Mouse (Mus musculus) hindbrain, embryonic 13.5 days (tissue): ENCODE measurements around the gene Ncoa5. TPM values are rescaled to one million over a fixed set of nuclear protein-coding genes. Genes with fewer than 3 reads are reported as not detected.

Experiments
- ATAC-seq: fragments of 200-750 bp; cut with Nextera tagmentation; 2 replicates; pipeline ENCODE4 v1.8.0; 2017; ENCODE audit warnings: moderate TSS enrichment; ENCODE audit not compliant: low FRiP score
- H3K27ac ChIP-seq: fragments of 300-500 bp; sonication (generic); 2 replicates; pipeline ENCODE4 v1.5.1; 2015; ENCODE audit warnings: inconsistent platforms, mild to moderate bottlenecking, moderate library complexity
- H3K27me3 ChIP-seq: fragments of 300-500 bp; sonication (generic); 2 replicates; pipeline ENCODE4 v1.6.1; 2015; ENCODE audit warnings: mild to moderate bottlenecking, inconsistent platforms
- H3K36me3 ChIP-seq: fragments of 300-500 bp; sonication (generic); 2 replicates; pipeline ENCODE4 v1.6.1; 2015; ENCODE audit warnings: mild to moderate bottlenecking, inconsistent platforms
- H3K4me1 ChIP-seq: fragments of 300-500 bp; sonication (generic); replicated peaks from 2 replicates; pipeline ENCODE4 v1.6.1; 2015; ENCODE audit warnings: inconsistent platforms
- H3K4me2 ChIP-seq: fragments of 300-500 bp; sonication (generic); 2 replicates; pipeline ENCODE4 v1.6.1; 2015; ENCODE audit warnings: inconsistent platforms, mild to moderate bottlenecking, moderate library complexity
- H3K4me3 ChIP-seq: fragments of 300-500 bp; sonication (generic); 2 replicates; pipeline ENCODE4 v1.5.1; 2015; ENCODE audit warnings: mild to moderate bottlenecking, inconsistent platforms
- H3K9ac ChIP-seq: fragments of 300-500 bp; sonication (generic); 2 replicates; pipeline ENCODE4 v1.6.1; 2015; ENCODE audit warnings: mild to moderate bottlenecking, inconsistent platforms
- H3K9me3 ChIP-seq: fragments of 300-500 bp; sonication (generic); 2 replicates; pipeline ENCODE4 v1.6.1; 2016; ENCODE audit warnings: inconsistent platforms
- WGBS: fragments of 180-500 bp; shearing (Covaris S2); methylation state at CpG from one replicate; pipeline ENCODE4 v1.1.7; 2015; 5-methylcytosine and 5-hydroxymethylcytosine counted together
- polyA plus RNA-seq: library from polyadenylated mRNA; unstranded; fragments of >200 nt; fragmentation: Nextera tagmentation; extraction: Ambion mirVana; gene quantifications from 2 replicates; pipeline ENCODE4 v1.2.1, GENCODE M21; 2015

Gene Ncoa5
- polyA plus RNA-seq, 1 experiment from 2014 or later: 119 TPM

DNA sequence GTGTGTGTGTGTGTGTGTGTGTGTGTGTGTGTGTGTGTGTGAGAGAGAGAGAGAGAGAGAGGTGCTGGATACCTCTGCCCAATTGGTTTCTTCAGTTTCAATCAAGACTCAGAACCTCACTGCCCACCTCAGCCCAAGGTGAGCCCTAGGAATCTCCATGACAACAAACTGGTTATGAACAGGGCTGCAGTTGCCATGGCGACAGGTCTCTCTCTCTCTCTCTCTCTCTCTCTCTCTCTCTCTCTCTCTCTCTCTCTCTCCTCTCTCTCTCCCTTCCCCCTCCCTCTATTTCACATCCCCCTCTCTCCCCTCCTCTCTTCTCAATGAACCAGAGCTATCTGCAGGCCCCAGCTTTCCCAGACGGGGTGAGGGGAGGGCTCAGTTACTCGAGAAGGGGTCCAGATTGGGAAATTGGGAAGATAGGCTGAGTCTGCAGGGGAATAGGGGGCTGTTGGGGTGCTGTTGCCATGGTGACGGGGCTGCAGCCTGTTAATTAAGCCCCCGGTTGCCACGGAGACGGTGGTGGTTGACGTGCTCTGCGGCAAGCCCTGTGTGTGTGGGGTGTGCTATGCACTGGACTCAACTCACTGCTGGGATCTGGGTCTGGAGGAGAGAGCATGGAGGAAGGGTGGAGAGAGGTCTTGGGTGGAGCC lies 70.3 kb downstream of the Ncoa5 start:
- Histone ChIP-seq H3K9me3 (no peaks in the 10 kb centered on the region), H3K4me2 (peak overlapping the region; percentile 50), H3K27me3 (peaks cover 40% of the 10 kb centered on the region), H3K9ac (peak overlapping the region; percentile 55), H3K4me3 (peak overlapping the region; percentile 25), H3K4me1 (peaks cover 82% of the 10 kb centered on the region), H3K27ac (peak overlapping the region; percentile 91), H3K36me3 (no peaks in the 10 kb centered on the region)
- 10% methylated on average over 9 of the region's 9 CpGs for WGBS
- ATAC-seq: peak; percentile 68

- H3K4me3 ChIP-seq: no peak overlapping the region
- H3K4me1 ChIP-seq: peaks cover 60% of the 10 kb centered on the region
- peak overlapping the region; percentile 58 for H3K4me2 ChIP-seq
- no peaks in the 10 kb centered on the region for H3K9me3 ChIP-seq
- peaks cover 19% of the 10 kb centered on the region for H3K27me3 ChIP-seq
- H3K27ac ChIP-seq: no peak overlapping the region
- no peaks in the 10 kb centered on the region for H3K36me3 ChIP-seq
- no peak overlapping the region for H3K9ac ChIP-seq
- 51% methylated on average over 7 of the region's 7 CpGs for WGBS
- no peak for ATAC-seq
These were observed 72.5 kb downstream of the Ncoa5 start for GRCm38 (mm10) chr2:164962183-164962580.

GRCm38 (mm10) chr2:164961506-164962182 lies 73.0 kb downstream of the Ncoa5 start:
- 8% methylated on average over 17 of the region's 17 CpGs for WGBS
- no peak for ATAC-seq
- Histone ChIP-seq H3K4me2 (peak overlapping the region; percentile 58), H3K36me3 (no peaks in the 10 kb centered on the region), H3K4me3 (peak overlapping the region; percentile 55), H3K4me1 (peaks cover 56% of the 10 kb centered on the region), H3K9me3 (no peaks in the 10 kb centered on the region), H3K27ac (peak overlapping the region; percentile 70), H3K9ac (peak overlapping the region; percentile 75), H3K27me3 (peaks cover 18% of the 10 kb centered on the region)

- Histone ChIP-seq H3K4me1 (peaks cover 51% of the 10 kb centered on the region), H3K4me3 (peak within 1 kb of the TSS; percentile 55), H3K4me2 (peak within 1 kb of the TSS; percentile 58), H3K27ac (peak within 1 kb of the TSS; percentile 70), H3K9me3 (no peaks in the 10 kb centered on the region), H3K36me3 (no peaks in the 10 kb centered on the region), H3K27me3 (peaks cover 17% of the 10 kb centered on the region; the same call in 1 of the 2 replicates), H3K9ac (peak within 1 kb of the TSS; percentile 75)
- 1% methylated on average over 49 of the region's 54 CpGs for WGBS
- ATAC-seq: peak; percentile 25; the same call in 1 of the 2 replicates
These were observed 73.8 kb downstream of the Ncoa5 start, which contains the start of gene Slc12a5 for GRCm38 (mm10) chr2:164960716-164961441. Gene Slc12a5, plus strand, starts transcription at chr2:164960802.

DNA sequence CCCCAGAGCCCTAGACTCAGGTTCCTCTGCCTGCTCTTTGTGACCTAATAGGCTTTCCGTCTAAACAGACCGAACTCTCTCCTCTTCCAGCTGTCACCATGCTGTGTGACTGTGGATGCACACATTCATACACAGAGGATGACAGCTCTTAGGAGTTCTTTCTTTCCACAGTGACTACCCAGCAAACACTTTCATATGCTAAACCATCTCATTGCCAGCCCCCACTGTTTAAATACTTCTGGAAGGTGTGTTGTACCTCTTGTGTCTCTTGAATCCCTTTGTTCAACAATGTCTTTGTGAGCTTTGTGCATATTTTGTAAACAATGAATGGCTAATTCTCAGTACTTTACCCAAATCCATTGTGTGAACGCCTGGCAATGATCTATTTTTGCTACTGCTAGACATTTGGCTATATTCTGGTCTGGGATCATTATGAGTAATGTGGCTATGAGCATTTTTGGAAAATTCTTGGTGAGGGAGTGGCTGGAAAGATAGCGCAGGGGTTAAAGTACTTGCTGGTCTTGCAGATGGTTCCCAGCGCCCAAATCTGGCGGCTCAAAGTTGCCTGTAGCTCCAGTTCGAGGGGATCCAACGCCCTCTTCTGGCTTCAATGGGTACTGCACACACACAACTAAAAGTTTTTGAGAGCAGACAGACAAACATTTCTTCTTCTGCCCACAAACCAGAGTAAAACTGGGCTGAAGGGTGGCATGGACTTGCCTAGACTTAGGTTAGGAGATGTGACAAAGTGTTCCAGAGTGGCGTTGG lies 76.9 kb downstream of the Ncoa5 start:
- no peak for ATAC-seq
- Histone ChIP-seq H3K4me1 (peaks cover 31% of the 10 kb centered on the region), H3K4me2 (no peak overlapping the region), H3K4me3 (no peak overlapping the region), H3K9me3 (no peaks in the 10 kb centered on the region), H3K36me3 (no peaks in the 10 kb centered on the region), H3K9ac (no peak overlapping the region), H3K27ac (no peak overlapping the region), H3K27me3 (peaks cover 39% of the 10 kb centered on the region)
- 68% methylated on average over 9 of the region's 9 CpGs for WGBS

DNA sequence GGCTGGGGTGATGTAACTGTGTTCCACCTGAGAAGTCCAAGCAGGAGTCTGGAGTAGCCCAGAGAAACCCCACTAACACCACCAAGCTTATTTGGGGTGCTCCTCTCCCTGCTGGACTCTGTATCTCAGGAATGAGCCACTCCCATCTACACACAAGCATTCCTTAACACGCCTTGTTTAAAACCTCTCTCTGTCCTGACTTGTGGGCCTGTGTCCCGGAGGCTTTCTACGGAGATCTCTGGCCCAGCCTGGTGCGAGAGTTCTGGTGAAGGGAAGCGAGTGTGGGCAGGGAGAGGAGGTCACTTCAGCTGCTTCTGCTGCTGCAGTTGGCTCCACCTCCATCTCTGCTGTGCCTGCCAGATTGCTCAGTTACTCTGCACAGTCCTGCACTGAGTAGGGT lies 78.5 kb downstream of the Ncoa5 start:
- no peak overlapping the region for H3K4me3 ChIP-seq
- no peak for ATAC-seq

DNA sequence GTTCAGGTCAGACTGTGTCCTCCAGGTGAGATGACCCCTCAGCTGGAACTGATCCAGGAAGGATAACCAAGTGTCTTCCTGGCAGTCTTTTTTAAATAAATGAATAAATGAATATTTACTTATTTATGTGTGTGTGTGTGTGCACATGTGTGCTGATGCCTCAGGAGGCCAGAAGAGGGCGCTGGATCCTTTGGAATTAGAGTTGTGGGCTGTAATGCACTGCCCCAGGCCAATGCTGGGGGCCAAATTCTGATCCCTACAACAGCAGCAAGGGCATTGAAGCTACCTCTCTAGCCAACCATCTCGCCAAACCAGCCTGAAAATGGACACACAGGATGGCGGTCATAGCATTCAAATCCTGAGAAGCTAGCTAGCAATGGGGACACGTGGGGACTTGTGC lies 78.9 kb downstream of the Ncoa5 start:
- Histone ChIP-seq H3K27ac (no peak overlapping the region), H3K9ac (no peak overlapping the region), H3K27me3 (peaks cover 57% of the 10 kb centered on the region), H3K9me3 (no peaks in the 10 kb centered on the region), H3K36me3 (no peaks in the 10 kb centered on the region), H3K4me3 (no peak overlapping the region), H3K4me2 (no peak overlapping the region), H3K4me1 (peaks cover 15% of the 10 kb centered on the region)
- ATAC-seq: no peak
- 76% methylated on average over 4 of the region's 4 CpGs for WGBS

More for the DNA sequence above, 78.5 kb downstream of the Ncoa5 start:
- Histone ChIP-seq H3K36me3 (no peaks in the 10 kb centered on the region), H3K9me3 (no peaks in the 10 kb centered on the region), H3K27ac (no peak overlapping the region), H3K4me1 (peaks cover 18% of the 10 kb centered on the region), H3K4me2 (no peak overlapping the region), H3K9ac (no peak overlapping the region), H3K27me3 (peaks cover 52% of the 10 kb centered on the region)
- whole genome bisulfite sequencing: 71% methylated on average over 5 of the region's 5 CpGs

DNA sequence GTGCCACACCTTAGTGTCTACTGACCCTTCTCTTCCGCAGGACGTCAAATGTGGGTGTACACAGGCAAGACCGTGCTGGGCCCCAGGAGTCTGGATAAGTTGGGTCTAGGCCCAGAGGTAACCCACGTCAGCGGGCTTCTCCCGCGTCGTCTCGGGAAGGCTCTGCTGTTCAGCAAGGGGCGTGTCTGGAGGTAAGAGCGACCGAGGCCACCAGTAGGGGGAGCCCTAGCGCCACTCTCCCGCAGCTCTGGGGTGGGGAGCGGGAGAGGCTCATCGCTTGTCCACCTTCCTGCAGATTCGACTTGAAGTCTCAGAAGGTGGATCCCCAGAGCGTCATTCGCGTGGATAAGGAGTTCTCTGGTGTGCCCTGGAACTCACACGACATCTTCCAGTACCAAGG lies 81.4 kb downstream of the Ncoa5 start:
- Histone ChIP-seq H3K9ac (no peak overlapping the region; the same call in 1 of the 2 replicates), H3K9me3 (no peaks in the 10 kb centered on the region), H3K36me3 (no peaks in the 10 kb centered on the region), H3K4me1 (peaks cover 23% of the 10 kb centered on the region), H3K4me3 (no peak overlapping the region), H3K27me3 (peaks cover 82% of the 10 kb centered on the region), H3K27ac (no peak overlapping the region), H3K4me2 (peak overlapping the region; percentile 37)
- WGBS: under 1% methylated on average over 21 of the region's 21 CpGs
- 0 out of 2 replicates have a peak, but pooled peaks have one; percentile 53 for ATAC-seq

GRCm38 (mm10) chr2:164952448-164952847 lies 82.2 kb downstream of the Ncoa5 start:
- H3K4me3 ChIP-seq: no peak overlapping the region
- WGBS: 43% methylated on average over 13 of the region's 13 CpGs
- H3K4me2 ChIP-seq: no peak overlapping the region
- H3K9me3 ChIP-seq: no peaks in the 10 kb centered on the region
- H3K36me3 ChIP-seq: no peaks in the 10 kb centered on the region
- no peak overlapping the region for H3K27ac ChIP-seq
- ATAC-seq: no peak
- H3K27me3 ChIP-seq: peaks cover 90% of the 10 kb centered on the region
- peaks cover 26% of the 10 kb centered on the region for H3K4me1 ChIP-seq
- no peak overlapping the region for H3K9ac ChIP-seq

DNA sequence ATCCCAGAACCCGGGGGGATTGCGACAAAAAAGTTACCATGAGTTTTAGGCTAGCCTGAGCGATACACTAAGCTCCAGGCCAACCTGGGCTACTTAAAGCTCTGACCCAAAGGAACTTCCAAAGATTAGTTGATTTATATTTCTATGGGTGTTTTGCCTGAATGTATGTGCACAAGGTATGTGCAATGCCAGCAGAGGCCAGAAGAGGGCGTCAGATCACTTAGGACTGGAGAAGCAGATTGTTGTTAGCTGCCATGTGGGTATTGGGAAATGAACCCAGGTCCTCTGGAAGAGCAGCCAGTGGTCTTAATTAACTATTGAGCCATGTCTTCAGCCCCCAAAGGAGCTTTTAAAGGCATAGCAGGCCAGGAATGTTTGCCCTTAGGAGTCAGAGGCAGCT lies 82.9 kb downstream of the Ncoa5 start:
- no peak overlapping the region for H3K4me3 ChIP-seq
- 87% methylated on average over 4 of the region's 4 CpGs for WGBS
- peaks cover 26% of the 10 kb centered on the region for H3K4me1 ChIP-seq
- H3K9me3 ChIP-seq: no peaks in the 10 kb centered on the region
- no peak for ATAC-seq
- no peak overlapping the region for H3K4me2 ChIP-seq
- H3K27me3 ChIP-seq: peaks cover 91% of the 10 kb centered on the region
- no peak overlapping the region for H3K9ac ChIP-seq
- H3K27ac ChIP-seq: no peak overlapping the region
- no peaks in the 10 kb centered on the region for H3K36me3 ChIP-seq

- Histone ChIP-seq H3K9me3 (no peaks in the 10 kb centered on the region), H3K27me3 (peaks cover 93% of the 10 kb centered on the region), H3K4me2 (no peak overlapping the region), H3K4me3 (0 out of 2 replicates have a peak overlapping the region, but pooled peaks have one; percentile 27), H3K27ac (no peak overlapping the region), H3K9ac (no peak overlapping the region), H3K36me3 (no peaks in the 10 kb centered on the region), H3K4me1 (peaks cover 26% of the 10 kb centered on the region)
- WGBS: 35% methylated on average over 13 of the region's 13 CpGs
- ATAC-seq: no peak
These were observed 84.2 kb downstream of the Ncoa5 start for GRCm38 (mm10) chr2:164950501-164950900.
